Mouse (Mus musculus): ENCODE measurements around the gene Panx2.

Gene Panx2

GRCm38 (mm10) chr15:89059161-89059931 is at the start of gene Panx2:
Panx2 (plus strand) TSS chr15:89059734.
- no peak for DNase-seq (ENCODE audit: low read depth, low spot score)

- no peak for DNase-seq (ENCODE audit: low read depth, low spot score)
These were observed 42.8 kb upstream of the Panx2 start for GRCm38 (mm10) chr15:89016722-89017121.

- DNase-seq (ENCODE audit: low read depth, low spot score) = no peak
These were observed 39.4 kb upstream of the Panx2 start for GRCm38 (mm10) chr15:89020085-89020484.

GRCm38 (mm10) chr15:89020492-89020891 is 39.0 kb upstream of the Panx2 start:
- DNase-seq (ENCODE audit: low read depth, low spot score) = no peak

- no peak for DNase-seq (ENCODE audit: low read depth, low spot score)
These were observed 15.2 kb upstream of the Panx2 start for GRCm38 (mm10) chr15:89044381-89044780.

GRCm38 (mm10) chr15:89046356-89046755 is 13.2 kb upstream of the Panx2 start:
- no peak for DNase-seq (ENCODE audit: low read depth, low spot score)

- DNase-seq (ENCODE audit: low read depth, low spot score) = no peak
These were observed 4.9 kb upstream of the Panx2 start for GRCm38 (mm10) chr15:89054666-89055065.

- DNase-seq (ENCODE audit: low read depth, low spot score) = no peak
These were observed 798 bp upstream of the Panx2 start for GRCm38 (mm10) chr15:89058736-89059135.

- DNase-seq (ENCODE audit: low read depth, low spot score) = no peak
These were observed 623 bp downstream of the Panx2 start for GRCm38 (mm10) chr15:89060032-89060681.

- no peak for DNase-seq (ENCODE audit: low read depth, low spot score)
These were observed 1.4 kb downstream of the Panx2 start for GRCm38 (mm10) chr15:89060811-89061460.

GRCm38 (mm10) chr15:89061761-89062517 is 2.4 kb downstream of the Panx2 start:
- DNase-seq (ENCODE audit: low read depth, low spot score) = no peak

- DNase-seq (ENCODE audit: low read depth, low spot score) = no peak
These were observed 3.0 kb downstream of the Panx2 start for GRCm38 (mm10) chr15:89062518-89062910.

- DNase-seq (ENCODE audit: low read depth, low spot score) = no peak
These were observed 3.5 kb downstream of the Panx2 start for GRCm38 (mm10) chr15:89063001-89063400.

GRCm38 (mm10) chr15:89063536-89063935 is 4.0 kb downstream of the Panx2 start:
- DNase-seq (ENCODE audit: low read depth, low spot score) = no peak

GRCm38 (mm10) chr15:89064891-89065290 is 5.4 kb downstream of the Panx2 start:
- DNase-seq (ENCODE audit: low read depth, low spot score) = no peak

- no peak for DNase-seq (ENCODE audit: low read depth, low spot score)
These were observed 8.1 kb downstream of the Panx2 start for GRCm38 (mm10) chr15:89067609-89068008.

- no peak for DNase-seq (ENCODE audit: low read depth, low spot score)
These were observed 8.7 kb downstream of the Panx2 start for GRCm38 (mm10) chr15:89068226-89068625.

GRCm38 (mm10) chr15:89069336-89069840 is 9.9 kb downstream of the Panx2 start:
- no peak for DNase-seq (ENCODE audit: low read depth, low spot score)

GRCm38 (mm10) chr15:89070606-89071005 is 11.1 kb downstream of the Panx2 start:
- no peak for DNase-seq (ENCODE audit: low read depth, low spot score)

- no peak for DNase-seq (ENCODE audit: low read depth, low spot score)
These were observed 14.6 kb downstream of the Panx2 start for GRCm38 (mm10) chr15:89073993-89074603.

Measured in WW6 (cell line).